Mouse (Mus musculus) midbrain, embryonic 14.5 days (tissue): ENCODE results near the gene Cmss1. TPM values are rescaled to one million over a fixed set of nuclear protein-coding genes. Genes with fewer than 3 reads are reported as not detected.
A peak's percentile ranks its signal among the peaks of the same experiment; 100 is the strongest.

ENCODE experiments used
- ATAC-seq: fragments of 200-750 bp; cut with Nextera tagmentation; 2 replicates; pipeline ENCODE4 v1.8.0; 2017; ENCODE audit warnings: moderate number of reproducible peaks, moderate library complexity; ENCODE audit not compliant: low FRiP score, low TSS enrichment
- DNase-seq: peaks from one replicate; pipeline ENCODE4 v3.0.0-alpha.2; 2015
- H3K27ac ChIP-seq: fragments of 300-500 bp; sonication (generic); replicated peaks from 2 replicates; pipeline ENCODE4 v1.5.1; 2014; ENCODE audit warnings: mild to moderate bottlenecking, low read depth, low read length, moderate library complexity
- H3K27me3 ChIP-seq: fragments of 300-500 bp; sonication (generic); 2 replicates; pipeline ENCODE4 v1.6.1; 2014; ENCODE audit warnings: low read length, control low read depth, mixed read lengths; ENCODE audit not compliant: control insufficient read depth, insufficient read depth
- H3K36me3 ChIP-seq: fragments of 300-500 bp; sonication (generic); 2 replicates; pipeline ENCODE4 v1.6.1; 2014; ENCODE audit warnings: low read length, control low read depth; ENCODE audit not compliant: control insufficient read depth, insufficient read depth
- H3K4me1 ChIP-seq: fragments of 300-500 bp; sonication (generic); 2 replicates; pipeline ENCODE4 v1.6.1; 2014; ENCODE audit warnings: mild to moderate bottlenecking, antibody characterized with exemption, low read length, control low read depth; ENCODE audit not compliant: control insufficient read depth, insufficient read depth
- H3K4me2 ChIP-seq: fragments of 300-500 bp; sonication (generic); 2 replicates; pipeline ENCODE4 v1.6.1; 2014; ENCODE audit warnings: mild to moderate bottlenecking, low read length, moderate library complexity
- H3K4me3 ChIP-seq: fragments of 300-500 bp; sonication (generic); replicated peaks from 2 replicates; pipeline ENCODE4 v1.5.1; 2014; ENCODE audit warnings: low read depth, low read length
- H3K9ac ChIP-seq: fragments of 300-500 bp; sonication (generic); replicated peaks from 2 replicates; pipeline ENCODE4 v1.6.1; 2014; ENCODE audit warnings: mild to moderate bottlenecking, low read length, moderate library complexity
- H3K9me3 ChIP-seq: fragments of 300-500 bp; sonication (generic); 2 replicates; pipeline ENCODE4 v1.6.1; 2016; ENCODE audit warnings: low read length, control low read depth, mixed read lengths; ENCODE audit not compliant: control insufficient read depth
- WGBS: fragments of 180-500 bp; shearing (Covaris S2); extraction: QIAGEN DNeasy Blood & Tissue Kit; methylation state at CpG from one replicate; pipeline ENCODE4 v1.1.7; 2014; 5-methylcytosine and 5-hydroxymethylcytosine counted together
- polyA plus RNA-seq: library from polyadenylated mRNA; unstranded; fragments of >200 nt; fragmentation: Nextera tagmentation; extraction: Ambion mirVana; gene quantifications from 2 replicates; pipeline ENCODE4 v1.2.1, GENCODE M21; 2014

Cmss1 gene
- 36.1 and 38.2 TPM in 2 replicates for polyA plus RNA-seq

- H3K9ac ChIP-seq = peak within 1 kb of the TSS; percentile 36
- H3K9me3 ChIP-seq = no peaks in the 10 kb centered on the region
- no peaks in the 10 kb centered on the region for H3K36me3 ChIP-seq
- H3K4me1 ChIP-seq = peaks cover 4% of the 10 kb centered on the region
- H3K27ac ChIP-seq = peak within 1 kb of the TSS; percentile 15; the same call in 1 of the 2 replicates
- H3K4me3 ChIP-seq = peak within 1 kb of the TSS; percentile 75
- under 1% methylated on average over 64 of the region's 64 CpGs for WGBS
- peak within 1 kb of the TSS; percentile 82 for H3K4me2 ChIP-seq
- H3K27me3 ChIP-seq = no peaks in the 10 kb centered on the region
- ATAC-seq (peak; percentile 95), DNase-seq (peak; percentile 95)
Observed at GRCm38 (mm10) chr16:57606444-57607227, at the start of gene Cmss1. Cmss1 (minus strand) TSS chr16:57606864.

- 88% methylated on average over 2 of the region's 2 CpGs for WGBS
- no peak overlapping the region for H3K4me3 ChIP-seq
- H3K4me1 ChIP-seq = no peaks in the 10 kb centered on the region
- no peak overlapping the region for H3K27ac ChIP-seq
- H3K36me3 ChIP-seq = no peaks in the 10 kb centered on the region
- no peak for ATAC-seq
- DNase-seq = no peak
- no peak overlapping the region for H3K4me2 ChIP-seq
- no peak overlapping the region for H3K9ac ChIP-seq
- H3K9me3 ChIP-seq = no peaks in the 10 kb centered on the region
- no peaks in the 10 kb centered on the region for H3K27me3 ChIP-seq
Observed at GRCm38 (mm10) chr16:57649888-57650287, 43.2 kb upstream of the Cmss1 start.

- 88% methylated on average over 10 of the region's 10 CpGs for WGBS
Observed at GRCm38 (mm10) chr16:57641346-57641885, 34.8 kb upstream of the Cmss1 start.

GRCm38 (mm10) chr16:57634766-57635165 is 28.1 kb upstream of the Cmss1 start:
- Histone ChIP-seq H3K9me3 (no peaks in the 10 kb centered on the region), H3K27ac (no peak overlapping the region), H3K27me3 (no peaks in the 10 kb centered on the region), H3K36me3 (no peaks in the 10 kb centered on the region), H3K4me3 (no peak overlapping the region), H3K4me1 (no peaks in the 10 kb centered on the region), H3K4me2 (no peak overlapping the region), H3K9ac (no peak overlapping the region)
- WGBS = 79% methylated on average over 5 of the region's 5 CpGs
- ATAC-seq (no peak), DNase-seq (no peak)

More at GRCm38 (mm10) chr16:57641346-57641885, 34.8 kb upstream of the Cmss1 start:
- Histone ChIP-seq H3K36me3 (no peaks in the 10 kb centered on the region), H3K27me3 (no peaks in the 10 kb centered on the region), H3K4me3 (no peak overlapping the region), H3K9me3 (no peaks in the 10 kb centered on the region), H3K9ac (no peak overlapping the region), H3K4me2 (no peak overlapping the region), H3K4me1 (no peaks in the 10 kb centered on the region), H3K27ac (no peak overlapping the region)
- DNase-seq (no peak), ATAC-seq (no peak)

GRCm38 (mm10) chr16:57634191-57634590 is 27.5 kb upstream of the Cmss1 start:
- H3K27ac ChIP-seq = no peak overlapping the region
- H3K36me3 ChIP-seq = no peaks in the 10 kb centered on the region
- WGBS = 12% methylated on average over 6 of the region's 6 CpGs
- ATAC-seq (peak; percentile 80), DNase-seq (peak; percentile 88)
- H3K9me3 ChIP-seq = no peaks in the 10 kb centered on the region
- no peaks in the 10 kb centered on the region for H3K4me1 ChIP-seq
- H3K27me3 ChIP-seq = no peaks in the 10 kb centered on the region
- no peak overlapping the region for H3K4me3 ChIP-seq
- H3K4me2 ChIP-seq = no peak overlapping the region
- no peak overlapping the region for H3K9ac ChIP-seq

- H3K4me2 ChIP-seq = no peak overlapping the region
- peaks cover 4% of the 10 kb centered on the region for H3K4me1 ChIP-seq
- H3K4me3 ChIP-seq = no peak overlapping the region
- ATAC-seq (no peak), DNase-seq (peak; percentile 77)
- no peak overlapping the region for H3K27ac ChIP-seq
- no peaks in the 10 kb centered on the region for H3K36me3 ChIP-seq
- H3K9ac ChIP-seq = no peak overlapping the region
- WGBS = 4% methylated on average over 1 of the region's 1 CpGs
- no peaks in the 10 kb centered on the region for H3K27me3 ChIP-seq
- H3K9me3 ChIP-seq = no peaks in the 10 kb centered on the region
Observed at GRCm38 (mm10) chr16:57611768-57612167, 5.1 kb upstream of the Cmss1 start.

- no peak for DNase-seq
- Histone ChIP-seq H3K9me3 (no peaks in the 10 kb centered on the region), H3K9ac (no peak overlapping the region), H3K4me1 (no peaks in the 10 kb centered on the region), H3K4me3 (no peak overlapping the region), H3K4me2 (no peak overlapping the region), H3K27me3 (no peaks in the 10 kb centered on the region), H3K27ac (no peak overlapping the region), H3K36me3 (no peaks in the 10 kb centered on the region)
- no peak for ATAC-seq
Observed at GRCm38 (mm10) chr16:57601031-57601430, 5.6 kb downstream of the Cmss1 start.

GRCm38 (mm10) chr16:57597295-57597957 is 9.2 kb downstream of the Cmss1 start:
- no peaks in the 10 kb centered on the region for H3K36me3 ChIP-seq
- H3K4me3 ChIP-seq = no peak overlapping the region
- 94% methylated on average over 4 of the region's 4 CpGs for WGBS
- DNase-seq = no peak
- H3K27ac ChIP-seq = no peak overlapping the region
- no peak overlapping the region for H3K9ac ChIP-seq
- no peaks in the 10 kb centered on the region for H3K9me3 ChIP-seq
- H3K4me1 ChIP-seq = no peaks in the 10 kb centered on the region
- no peaks in the 10 kb centered on the region for H3K27me3 ChIP-seq
- H3K4me2 ChIP-seq = no peak overlapping the region
- ATAC-seq = no peak
